Mouse (Mus musculus): Measurements from ENCODE around the gene Mocs2. TPM values are rescaled to one million over a fixed set of nuclear protein-coding genes. Genes with fewer than 3 reads are reported as not detected.

Mocs2 gene
- polyA plus RNA-seq (2015; fragmentation: Nextera tagmentation; extraction: Ambion mirVana) = 116 and 120 TPM in 2 replicates

DNA sequence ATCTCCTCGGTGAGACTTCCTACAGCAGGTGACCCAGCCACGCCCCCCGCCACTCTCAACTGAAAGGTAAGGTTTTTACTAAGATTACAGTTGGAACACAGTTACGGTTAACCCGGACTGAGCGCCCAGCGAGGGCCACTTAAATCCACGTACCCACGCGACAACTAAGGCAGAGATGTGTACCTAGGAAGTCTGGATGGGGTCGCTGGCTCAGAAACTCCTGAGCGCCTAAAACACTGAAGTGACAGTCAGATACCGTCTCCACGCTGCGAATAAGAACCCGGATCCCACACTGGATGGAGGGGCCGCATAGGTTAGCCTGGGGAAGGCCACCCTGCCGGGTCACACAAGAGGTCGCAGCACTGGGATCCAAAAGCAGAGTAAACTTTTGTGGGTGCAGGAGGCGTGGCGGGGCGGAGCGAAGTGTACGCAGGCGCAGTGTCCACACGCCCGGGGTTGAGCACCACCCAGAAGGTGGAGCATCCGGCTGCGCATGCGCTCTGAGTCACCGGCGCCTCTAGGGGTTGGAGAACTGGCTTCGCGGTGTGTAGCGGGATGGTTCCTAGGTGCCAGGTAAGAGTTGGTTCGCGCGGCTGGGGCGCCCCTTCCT is at the start of gene Mocs2:
Mocs2 (plus strand) TSS at position 486 of the 610 bp plus-strand sequence.
- H3K4me1 ChIP-seq (replicated peaks; ENCODE audit: insufficient read depth, low read length) = 0 out of 2 replicates have a peak, but pooled peaks cover 4% of the 10 kb centered on the region
- peak within 1 kb of the TSS; percentile 77 for H3K4me3 ChIP-seq (replicated peaks; ENCODE audit: low read depth, low read length)
- H3K4me2 ChIP-seq (ENCODE audit: low read length) = peak within 1 kb of the TSS; percentile 87
- TF ChIP-seq CTCF (IDR thresholded peaks at IDR 0.05; ENCODE audit: low read depth) = peak; percentile 23; the same call in 1 of the 2 replicates
- 0 out of 2 replicates have a peak, but pooled peaks cover 3% of the 10 kb centered on the region for H3K36me3 ChIP-seq (ENCODE audit: insufficient read depth, low read length)
- peak within 1 kb of the TSS; percentile 64 for H3K27ac ChIP-seq
- WGBS = 2% methylated on average over 39 of the region's 39 CpGs
- peak; percentile 97 for ATAC-seq (replicated peaks; ENCODE audit: low FRiP score, low read depth)
- H3K9me3 ChIP-seq (replicated peaks; ENCODE audit: low read length) = no peaks in the 10 kb centered on the region
- DNase-seq (ENCODE audit: low spot score) = peak; percentile 97
- no peaks in the 10 kb centered on the region for H3K27me3 ChIP-seq (ENCODE audit: insufficient read depth, low read length)
- peak within 1 kb of the TSS; percentile 70 for H3K9ac ChIP-seq (ENCODE audit: low read depth, low read length)

DNA sequence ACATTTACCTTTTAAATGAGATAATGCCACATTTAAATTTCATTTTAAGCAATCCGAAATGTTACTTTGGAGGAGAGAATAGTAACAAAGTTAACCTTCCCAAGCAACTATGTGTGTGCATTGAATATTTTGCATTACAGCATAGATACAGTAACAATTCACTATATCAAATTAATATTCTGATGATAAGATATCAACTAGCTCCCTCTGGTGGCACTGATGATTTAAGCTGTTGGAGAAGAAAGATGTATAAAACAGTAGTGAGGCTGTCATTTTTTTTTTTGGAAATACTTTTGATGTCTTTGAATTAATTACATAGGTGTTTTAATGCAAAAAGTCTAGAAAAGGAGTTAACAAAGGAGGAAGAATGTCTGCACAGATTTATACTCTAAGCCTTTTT is 26.5 kb upstream of the Mocs2 start:
- ATAC-seq (replicated peaks; ENCODE audit: low FRiP score, low read depth) (no peak), DNase-seq (ENCODE audit: low spot score) (peak; percentile 64)
- H3K4me3 ChIP-seq (replicated peaks; ENCODE audit: low read depth, low read length) = no peak overlapping the region
- no peak overlapping the region for H3K4me2 ChIP-seq (ENCODE audit: low read length)
- H3K9ac ChIP-seq (ENCODE audit: low read depth, low read length) = no peak overlapping the region
- no peaks in the 10 kb centered on the region for H3K4me1 ChIP-seq (replicated peaks; ENCODE audit: insufficient read depth, low read length)
- H3K9me3 ChIP-seq (replicated peaks; ENCODE audit: low read length) = no peaks in the 10 kb centered on the region
- WGBS = 93% methylated on average over 1 of the region's 1 CpGs
- H3K27me3 ChIP-seq (ENCODE audit: insufficient read depth, low read length) = no peaks in the 10 kb centered on the region
- H3K27ac ChIP-seq = no peak overlapping the region
- TF ChIP-seq CTCF (IDR thresholded peaks at IDR 0.05; ENCODE audit: low read depth) = peak; percentile 66
- H3K36me3 ChIP-seq (ENCODE audit: insufficient read depth, low read length) = no peaks in the 10 kb centered on the region

GRCm38 (mm10) chr13:114793250-114794030 is 24.6 kb upstream of the Mocs2 start:
- no peak for ATAC-seq (replicated peaks; ENCODE audit: low FRiP score, low read depth)

DNA sequence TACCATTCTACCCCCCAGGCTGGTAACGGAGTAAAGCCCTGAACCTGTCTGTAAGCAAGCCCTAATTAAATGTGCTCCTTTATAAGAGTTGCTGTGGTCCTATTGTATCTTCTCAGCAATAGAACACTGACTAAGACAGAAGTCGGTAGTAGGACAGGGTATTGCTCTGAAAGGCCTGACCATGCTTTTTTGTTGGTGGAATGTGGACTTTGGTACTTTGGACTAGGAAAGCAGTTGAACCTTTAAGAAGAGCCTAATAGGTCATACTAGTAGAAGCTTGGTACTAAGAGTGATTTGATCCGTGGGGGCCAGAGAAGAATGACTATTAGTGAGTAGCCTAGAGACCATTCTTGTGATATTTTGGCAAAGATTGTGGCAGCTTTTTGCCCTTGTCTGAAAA is 16.2 kb upstream of the Mocs2 start:
- DNase-seq (ENCODE audit: low spot score) = peak; percentile 4

More at GRCm38 (mm10) chr13:114793250-114794030, 24.6 kb upstream of the Mocs2 start:
- Histone ChIP-seq H3K27ac (no peak overlapping the region), H3K4me2 (ENCODE audit: low read length) (no peak overlapping the region), H3K4me1 (replicated peaks; ENCODE audit: insufficient read depth, low read length) (no peaks in the 10 kb centered on the region), H3K4me3 (replicated peaks; ENCODE audit: low read depth, low read length) (no peak overlapping the region), H3K27me3 (ENCODE audit: insufficient read depth, low read length) (no peaks in the 10 kb centered on the region), H3K9me3 (replicated peaks; ENCODE audit: low read length) (no peaks in the 10 kb centered on the region), H3K36me3 (ENCODE audit: insufficient read depth, low read length) (no peaks in the 10 kb centered on the region), H3K9ac (ENCODE audit: low read depth, low read length) (no peak overlapping the region)
- WGBS = 46% methylated on average over 6 of the region's 6 CpGs
- TF ChIP-seq CTCF (IDR thresholded peaks at IDR 0.05; ENCODE audit: low read depth) = peak; percentile 81
- peak; percentile 73 for DNase-seq (ENCODE audit: low spot score)

DNA sequence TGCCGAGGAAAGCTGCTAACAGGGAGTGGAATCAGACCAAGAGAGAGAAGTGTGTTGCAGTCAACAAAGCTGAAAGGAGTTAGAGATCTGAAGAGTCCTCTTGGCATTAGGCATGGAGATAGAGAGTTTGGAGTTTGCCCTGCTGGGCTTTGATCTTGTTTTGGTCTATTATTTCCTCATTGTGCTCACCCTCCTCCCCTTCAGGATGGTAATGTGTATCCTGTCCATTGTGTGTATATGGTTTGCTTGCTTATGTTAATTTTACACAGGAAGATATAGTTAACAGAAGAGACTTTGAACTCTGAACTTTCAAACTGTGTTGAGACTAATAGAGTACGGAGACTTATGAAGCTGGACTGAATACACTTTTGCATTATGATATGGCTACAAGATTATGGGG is 15.1 kb upstream of the Mocs2 start:
- ATAC-seq (replicated peaks; ENCODE audit: low FRiP score, low read depth) = no peak
- no peak for TF ChIP-seq CTCF (IDR thresholded peaks at IDR 0.05; ENCODE audit: low read depth)

More for the DNA sequence above, 16.2 kb upstream of the Mocs2 start:
- Histone ChIP-seq H3K4me3 (replicated peaks; ENCODE audit: low read depth, low read length) (no peak overlapping the region), H3K4me2 (ENCODE audit: low read length) (no peak overlapping the region), H3K27ac (no peak overlapping the region), H3K9me3 (replicated peaks; ENCODE audit: low read length) (no peaks in the 10 kb centered on the region), H3K27me3 (ENCODE audit: insufficient read depth, low read length) (no peaks in the 10 kb centered on the region), H3K9ac (ENCODE audit: low read depth, low read length) (no peak overlapping the region), H3K36me3 (ENCODE audit: insufficient read depth, low read length) (no peaks in the 10 kb centered on the region), H3K4me1 (replicated peaks; ENCODE audit: insufficient read depth, low read length) (no peaks in the 10 kb centered on the region)
- 84% methylated on average over 3 of the region's 3 CpGs for WGBS
- ATAC-seq (replicated peaks; ENCODE audit: low FRiP score, low read depth) = peak; percentile 49; the same call in 1 of the 2 replicates
- no peak for TF ChIP-seq CTCF (IDR thresholded peaks at IDR 0.05; ENCODE audit: low read depth)

GRCm38 (mm10) chr13:114809624-114810210 is 8.3 kb upstream of the Mocs2 start:
- no peaks in the 10 kb centered on the region for H3K9me3 ChIP-seq (replicated peaks; ENCODE audit: low read length)
- no peaks in the 10 kb centered on the region for H3K36me3 ChIP-seq (ENCODE audit: insufficient read depth, low read length)
- no peak overlapping the region for H3K27ac ChIP-seq
- DNase-seq (ENCODE audit: low spot score) (no peak), ATAC-seq (replicated peaks; ENCODE audit: low FRiP score, low read depth) (no peak)
- no peaks in the 10 kb centered on the region for H3K27me3 ChIP-seq (ENCODE audit: insufficient read depth, low read length)
- H3K4me3 ChIP-seq (replicated peaks; ENCODE audit: low read depth, low read length) = no peak overlapping the region
- TF ChIP-seq CTCF (IDR thresholded peaks at IDR 0.05; ENCODE audit: low read depth) = no peak
- whole genome bisulfite sequencing = 77% methylated on average over 5 of the region's 5 CpGs
- H3K4me2 ChIP-seq (ENCODE audit: low read length) = no peak overlapping the region
- no peak overlapping the region for H3K9ac ChIP-seq (ENCODE audit: low read depth, low read length)
- H3K4me1 ChIP-seq (replicated peaks; ENCODE audit: insufficient read depth, low read length) = no peaks in the 10 kb centered on the region

More for the DNA sequence above, 15.1 kb upstream of the Mocs2 start:
- H3K4me1 ChIP-seq (replicated peaks; ENCODE audit: insufficient read depth, low read length) = no peaks in the 10 kb centered on the region
- WGBS = 82% methylated on average over 2 of the region's 2 CpGs
- no peak overlapping the region for H3K4me3 ChIP-seq (replicated peaks; ENCODE audit: low read depth, low read length)
- DNase-seq (ENCODE audit: low spot score) = no peak
- H3K27me3 ChIP-seq (ENCODE audit: insufficient read depth, low read length) = no peaks in the 10 kb centered on the region
- H3K27ac ChIP-seq = no peak overlapping the region
- no peak overlapping the region for H3K9ac ChIP-seq (ENCODE audit: low read depth, low read length)
- no peaks in the 10 kb centered on the region for H3K36me3 ChIP-seq (ENCODE audit: insufficient read depth, low read length)
- no peaks in the 10 kb centered on the region for H3K9me3 ChIP-seq (replicated peaks; ENCODE audit: low read length)
- H3K4me2 ChIP-seq (ENCODE audit: low read length) = no peak overlapping the region
